Mouse (Mus musculus) layer of hippocampus, adult 9-10 months (tissue): Measurements from ENCODE around the gene Lrba.

Source experiments
- DNase-seq: peaks from one replicate; pipeline ENCODE4 v3.0.0; 2022; ENCODE audit warnings: low spot score

Lrba gene

DNA sequence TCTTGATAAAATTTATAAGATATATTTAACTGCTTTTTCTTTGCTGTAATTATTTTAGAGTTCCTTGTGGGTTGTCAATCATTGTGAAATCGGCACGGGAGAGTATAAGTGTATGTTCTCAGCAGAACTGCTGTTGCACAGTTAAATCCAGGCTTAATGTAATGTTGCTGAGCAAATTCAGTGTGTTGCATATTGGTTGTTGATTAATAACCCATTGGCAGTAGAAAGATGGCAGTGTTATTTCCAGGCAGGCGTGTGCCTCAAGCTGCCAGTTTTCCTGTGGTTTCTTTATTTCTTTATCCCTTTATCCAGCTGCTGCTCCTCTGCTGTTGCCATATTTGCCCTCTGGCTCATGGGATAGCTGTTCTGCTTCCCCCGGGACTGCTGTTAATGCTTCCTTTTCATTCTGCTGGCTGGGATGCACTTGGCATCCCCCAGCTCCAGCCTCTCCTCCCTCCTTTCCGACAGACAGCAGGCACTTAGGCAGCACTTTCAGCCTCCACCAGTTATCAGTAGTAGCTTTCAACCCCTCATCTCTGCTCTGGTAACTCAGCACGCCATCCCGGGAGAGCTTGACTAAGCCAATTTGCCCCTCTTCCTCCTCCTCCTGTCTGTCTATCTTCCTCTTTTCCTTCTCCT is 463.2 kb downstream of the Lrba start:
- no peak for DNase-seq

DNA sequence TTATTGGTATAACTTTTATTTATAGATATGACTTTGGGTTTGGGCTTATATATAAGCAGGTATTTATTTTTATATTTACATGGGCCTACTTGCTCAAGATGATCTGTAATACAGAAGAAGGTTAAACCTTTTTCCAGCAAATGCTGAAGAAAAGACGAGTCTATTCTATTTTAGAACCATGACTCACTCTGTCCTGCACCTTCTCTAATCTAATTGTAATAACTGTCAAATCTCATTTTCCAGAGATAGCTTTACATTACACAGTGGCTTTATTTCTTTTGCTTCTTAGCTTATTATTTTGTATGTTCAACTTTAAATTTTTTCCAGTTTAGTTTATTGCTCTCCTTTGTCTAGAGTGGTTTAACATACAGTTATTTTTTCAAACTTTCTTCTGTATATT is 464.0 kb downstream of the Lrba start:
- DNase-seq = no peak

DNA sequence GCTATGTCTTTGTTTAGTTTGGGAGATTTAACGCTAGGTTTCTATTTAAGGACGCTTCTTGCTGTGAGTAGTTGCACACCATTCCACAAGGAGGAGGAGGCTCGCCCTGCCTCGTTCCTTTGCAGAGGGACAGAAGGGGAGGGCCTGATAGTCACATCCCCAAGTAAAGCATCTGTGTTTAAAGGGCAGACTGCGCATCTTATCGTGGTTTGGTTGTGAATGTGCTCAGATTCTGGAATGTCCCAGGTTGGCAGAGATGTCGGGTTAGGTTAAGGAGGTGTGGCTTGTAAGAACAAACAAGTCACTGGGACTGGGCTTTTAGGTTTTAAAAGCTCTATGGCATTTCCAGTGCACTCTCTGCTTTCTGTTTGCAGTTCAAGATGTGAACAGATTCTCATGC is 464.8 kb downstream of the Lrba start:
- DNase-seq = no peak

DNA sequence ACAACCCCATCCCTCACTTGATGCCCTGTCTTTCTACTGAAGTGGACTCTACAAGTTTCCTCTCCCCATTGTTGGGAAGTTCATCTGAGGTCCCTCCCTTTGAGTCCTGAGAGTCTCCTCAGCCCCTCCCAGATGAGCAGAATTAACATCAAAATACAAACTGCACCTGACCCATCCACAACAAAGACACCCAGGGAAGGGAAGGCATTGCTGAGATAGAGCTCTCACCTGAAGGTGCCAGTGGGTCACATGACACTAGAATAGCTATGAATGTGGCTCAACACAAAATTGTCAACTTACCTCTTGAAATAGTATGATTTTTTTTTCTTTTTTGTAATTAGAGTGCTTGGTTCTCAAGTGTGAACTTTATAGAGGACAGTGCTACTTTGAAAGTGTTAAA is 468.3 kb downstream of the Lrba start:
- DNase-seq = no peak

DNA sequence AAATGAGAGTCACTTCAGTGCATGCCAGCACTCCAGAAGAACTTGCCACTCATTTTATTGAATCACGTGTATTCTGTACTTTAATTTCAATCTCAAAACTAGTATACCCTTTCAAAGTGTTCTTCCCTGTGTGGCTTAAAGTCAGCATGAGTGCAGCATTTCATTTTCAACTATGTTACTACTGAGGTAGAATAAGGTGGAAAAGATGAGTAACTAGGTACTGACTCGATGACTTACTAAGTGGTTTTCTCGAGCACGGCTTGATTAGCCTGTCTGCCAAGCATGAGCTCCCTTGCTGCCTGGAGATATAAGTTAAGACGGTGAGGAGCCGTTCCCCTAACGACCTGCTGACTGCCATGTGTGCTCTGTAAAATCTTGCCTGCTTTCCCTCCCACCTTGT is 469.1 kb downstream of the Lrba start:
- no peak for DNase-seq

DNA sequence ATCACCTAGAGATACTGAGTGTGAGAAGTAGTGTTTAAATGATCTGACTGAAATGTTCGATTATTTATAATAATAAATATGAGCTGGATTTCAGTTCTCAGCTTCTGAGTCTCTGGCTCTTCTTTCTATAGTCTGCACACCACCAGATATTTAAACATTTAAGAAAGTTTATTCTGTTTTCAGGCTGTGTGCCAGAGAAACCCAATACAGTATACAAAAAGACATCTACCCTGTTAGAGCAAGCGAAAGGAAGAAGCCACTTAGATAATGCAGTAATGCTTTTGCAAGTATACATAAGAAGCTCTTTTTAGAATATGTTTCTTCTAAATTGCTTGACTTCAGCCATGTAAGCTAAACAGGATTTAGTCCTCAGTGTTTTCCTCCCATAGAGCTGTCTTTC is 474.5 kb downstream of the Lrba start:
- no peak for DNase-seq

DNA sequence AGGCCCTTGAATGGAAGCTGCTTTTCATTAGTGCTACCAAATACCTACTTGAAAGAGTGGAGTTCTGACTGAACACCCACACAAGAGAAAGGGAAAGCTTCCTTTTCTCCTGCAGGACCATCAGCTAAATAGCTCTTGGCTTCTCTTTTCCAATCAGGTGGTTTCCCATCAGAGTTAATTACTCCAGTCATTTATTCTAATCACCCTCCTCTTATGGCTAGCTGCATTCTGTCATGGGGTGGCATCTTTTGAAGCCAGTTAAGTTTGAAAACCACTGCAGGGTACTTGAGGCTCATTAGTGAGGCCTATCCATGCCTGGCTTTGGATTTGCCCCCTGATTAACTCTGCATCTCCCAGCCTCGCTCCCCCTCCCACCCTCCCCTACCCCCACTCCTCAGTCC is 476.7 kb downstream of the Lrba start:
- no peak for DNase-seq

DNA sequence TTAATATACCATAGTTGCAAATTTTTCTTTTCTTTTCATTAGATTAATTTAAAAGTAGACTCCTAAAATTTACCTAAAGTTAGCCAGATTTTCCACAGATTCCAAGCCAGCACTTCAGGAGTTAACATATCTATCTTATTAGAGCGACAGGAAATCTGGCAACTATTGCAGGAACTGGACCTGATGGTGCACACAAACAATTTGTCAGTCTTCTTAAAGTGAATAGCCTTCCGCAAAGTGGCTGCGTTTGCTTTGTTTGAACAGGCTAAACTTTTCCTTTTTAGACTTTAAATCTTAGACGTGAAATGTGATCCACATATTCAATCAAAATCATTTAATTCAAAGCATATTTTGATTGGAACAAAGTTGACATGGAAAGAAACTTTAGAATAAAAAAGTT is 485.0 kb downstream of the Lrba start:
- DNase-seq = no peak

DNA sequence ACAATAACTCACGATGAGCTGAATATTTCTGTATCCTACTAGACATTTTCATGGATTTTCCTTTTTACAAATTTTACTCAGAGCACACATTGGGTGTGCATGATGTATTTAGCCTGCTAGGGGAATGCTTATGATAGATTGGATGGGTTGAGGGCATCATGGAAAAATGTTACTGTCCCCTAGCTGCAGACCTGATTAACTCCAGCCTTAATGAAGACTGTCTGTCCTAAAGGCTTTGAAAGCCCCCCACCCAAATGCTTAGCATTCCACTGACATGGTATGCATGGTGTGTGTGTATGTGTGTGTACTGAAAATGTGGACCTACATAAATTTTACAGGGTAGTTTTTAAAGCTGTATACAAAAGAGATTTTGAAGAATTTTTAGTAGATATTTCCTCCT is 487.1 kb downstream of the Lrba start:
- DNase-seq = no peak

DNA sequence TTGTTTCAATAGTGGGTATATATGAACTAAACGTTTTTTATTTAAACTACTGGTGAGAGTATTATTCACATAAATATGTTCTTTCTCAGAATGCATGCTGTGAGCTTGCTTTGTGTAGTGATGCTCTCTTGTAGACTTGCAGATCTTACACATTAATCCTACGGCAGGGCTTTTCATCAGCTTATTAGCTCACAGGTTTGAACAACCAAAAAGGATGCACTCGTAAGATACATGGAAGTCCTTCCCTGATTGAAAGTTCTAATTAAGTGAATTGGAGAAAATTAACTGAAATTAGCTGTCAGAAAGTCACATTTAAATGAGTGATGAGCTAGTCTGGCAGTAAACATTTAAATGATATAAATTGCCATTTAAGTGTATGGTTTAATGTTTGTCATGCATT is 488.3 kb downstream of the Lrba start:
- DNase-seq = no peak

DNA sequence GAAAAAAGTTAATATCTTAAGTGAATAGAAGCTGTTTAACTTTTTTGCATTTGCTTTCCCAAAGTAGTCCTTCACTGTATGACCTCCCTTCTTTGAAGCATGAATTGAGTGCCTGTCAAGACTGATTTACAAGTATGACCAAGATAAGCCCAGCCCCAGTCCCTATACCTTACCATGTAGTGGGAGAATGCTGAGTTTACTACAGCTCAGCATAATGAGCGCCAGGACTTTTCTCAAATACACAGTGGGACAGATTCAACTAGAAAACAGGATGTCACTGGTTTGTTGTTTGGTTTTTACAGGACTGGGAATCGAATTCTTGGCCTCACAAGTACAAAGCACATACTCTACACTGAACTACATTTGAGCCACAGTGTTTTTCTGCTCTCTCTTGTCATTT is 490.0 kb downstream of the Lrba start:
- DNase-seq = no peak

DNA sequence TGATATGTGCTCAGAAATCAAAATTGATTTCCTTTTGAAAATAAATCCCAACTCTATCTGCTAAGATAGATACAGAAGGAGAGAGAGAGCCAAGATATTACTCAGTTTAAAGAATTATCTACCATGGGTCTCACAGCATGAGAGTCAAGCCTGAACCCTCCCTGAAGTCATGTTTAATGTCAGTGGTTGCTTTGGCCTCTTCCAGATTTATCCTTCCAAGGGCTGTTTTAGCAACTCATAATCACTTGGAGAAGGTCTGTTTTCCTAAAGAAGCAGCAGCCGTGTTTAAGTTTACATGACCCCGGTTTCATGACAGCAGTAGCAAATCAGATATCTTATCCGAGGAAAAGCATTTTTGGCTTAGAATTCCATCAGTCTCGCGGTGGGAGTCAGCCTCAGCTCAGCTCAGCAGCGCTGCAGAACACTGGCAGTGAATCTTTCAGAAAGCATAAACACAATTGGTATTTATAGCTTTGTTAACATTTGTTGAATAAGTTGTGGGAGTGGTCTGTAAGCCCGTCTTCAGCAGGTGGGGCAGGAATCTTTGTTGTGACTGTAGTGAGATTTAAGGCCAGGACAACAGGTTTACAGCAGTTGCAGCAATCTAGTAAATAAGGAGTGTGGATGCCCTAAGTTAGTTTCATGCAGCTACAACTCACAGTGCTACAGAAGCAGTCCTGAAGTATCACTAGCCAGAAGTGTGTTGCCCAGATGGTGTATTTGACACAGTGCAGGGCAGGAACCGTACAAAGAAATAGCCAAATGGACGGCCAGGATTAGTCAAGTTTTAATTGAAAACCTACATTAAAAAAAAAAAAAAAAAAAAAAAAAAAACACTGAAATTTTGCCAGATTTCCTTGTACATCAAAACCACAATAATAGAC is 499.2 kb downstream of the Lrba start:
- DNase-seq = no peak

DNA sequence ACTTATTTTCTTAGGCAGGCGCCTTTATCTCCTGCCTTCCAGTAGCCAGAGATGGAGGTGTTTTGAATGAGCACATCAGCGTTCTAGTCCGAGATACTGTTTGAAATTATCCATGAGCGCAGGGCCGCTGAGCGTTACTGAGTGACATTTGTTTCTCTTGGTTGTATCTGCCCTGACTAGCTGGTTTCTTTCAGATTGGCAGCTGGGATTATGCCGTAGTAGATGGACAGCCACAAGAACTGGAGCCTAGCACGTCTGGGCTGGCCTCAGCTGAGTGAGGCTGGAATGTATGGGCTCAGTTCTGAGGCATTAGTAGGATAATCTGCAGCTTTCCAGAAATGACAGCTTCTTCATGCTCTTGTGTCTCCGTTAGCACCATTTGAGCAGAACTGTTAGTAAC is 500.6 kb downstream of the Lrba start:
- no peak for DNase-seq

DNA sequence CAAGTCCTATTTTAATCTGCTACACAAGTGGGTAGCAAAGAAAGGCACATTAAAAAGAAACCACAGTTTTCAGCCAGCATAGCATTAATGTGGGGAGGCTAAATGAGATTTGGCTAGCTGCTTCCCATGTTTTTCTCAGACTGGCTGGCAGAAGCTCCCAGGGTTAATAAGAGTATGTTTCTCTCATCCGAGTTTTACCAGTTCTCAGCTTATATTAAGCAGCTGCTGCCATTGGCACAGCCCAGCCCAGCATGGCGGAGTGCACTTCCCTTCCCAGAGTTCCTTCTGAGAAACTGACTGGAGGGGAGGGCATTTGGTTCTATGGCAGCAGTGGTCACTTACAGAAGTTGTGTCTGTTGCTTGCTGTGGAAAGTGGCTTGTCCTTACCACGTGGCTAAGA is 514.4 kb downstream of the Lrba start:
- no peak for DNase-seq

DNA sequence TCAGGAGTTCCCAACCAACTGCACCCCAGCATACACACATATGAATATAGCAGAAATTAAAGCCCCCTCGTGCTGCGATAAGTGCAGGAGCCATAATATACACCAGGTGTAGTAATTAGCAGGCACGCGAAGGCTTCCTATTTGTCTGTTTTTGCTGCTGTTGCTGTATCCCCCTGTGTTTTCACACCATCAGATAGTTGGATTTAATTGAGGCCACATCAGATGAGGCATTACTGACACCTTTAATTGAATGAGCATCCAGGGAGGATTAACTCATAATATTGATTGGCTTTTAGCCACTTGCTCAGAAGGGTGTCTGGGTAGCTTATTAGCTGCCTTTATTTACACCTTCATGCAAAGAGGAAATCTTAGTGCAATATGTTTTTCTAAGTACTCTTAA is 515.3 kb downstream of the Lrba start:
- DNase-seq = no peak

DNA sequence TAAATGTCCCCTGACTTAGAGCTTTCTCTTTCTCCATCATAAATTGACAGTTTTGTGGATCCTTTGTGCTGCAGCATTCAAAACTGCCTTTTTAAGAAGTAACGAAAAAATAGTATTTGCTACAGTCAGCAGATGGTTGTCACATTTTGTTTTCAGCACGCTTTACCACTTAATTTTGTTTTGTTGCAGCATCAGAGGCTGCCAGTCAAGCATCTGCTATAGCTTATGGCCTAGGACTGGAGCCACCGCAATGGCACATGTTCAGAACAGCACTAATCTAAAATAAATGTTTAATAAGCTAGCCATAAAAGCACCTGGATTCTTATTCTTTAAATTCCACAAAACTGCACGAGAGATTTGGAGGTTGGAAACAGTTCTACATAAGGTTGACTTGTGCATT is 520.9 kb downstream of the Lrba start:
- DNase-seq = peak; percentile 42

DNA sequence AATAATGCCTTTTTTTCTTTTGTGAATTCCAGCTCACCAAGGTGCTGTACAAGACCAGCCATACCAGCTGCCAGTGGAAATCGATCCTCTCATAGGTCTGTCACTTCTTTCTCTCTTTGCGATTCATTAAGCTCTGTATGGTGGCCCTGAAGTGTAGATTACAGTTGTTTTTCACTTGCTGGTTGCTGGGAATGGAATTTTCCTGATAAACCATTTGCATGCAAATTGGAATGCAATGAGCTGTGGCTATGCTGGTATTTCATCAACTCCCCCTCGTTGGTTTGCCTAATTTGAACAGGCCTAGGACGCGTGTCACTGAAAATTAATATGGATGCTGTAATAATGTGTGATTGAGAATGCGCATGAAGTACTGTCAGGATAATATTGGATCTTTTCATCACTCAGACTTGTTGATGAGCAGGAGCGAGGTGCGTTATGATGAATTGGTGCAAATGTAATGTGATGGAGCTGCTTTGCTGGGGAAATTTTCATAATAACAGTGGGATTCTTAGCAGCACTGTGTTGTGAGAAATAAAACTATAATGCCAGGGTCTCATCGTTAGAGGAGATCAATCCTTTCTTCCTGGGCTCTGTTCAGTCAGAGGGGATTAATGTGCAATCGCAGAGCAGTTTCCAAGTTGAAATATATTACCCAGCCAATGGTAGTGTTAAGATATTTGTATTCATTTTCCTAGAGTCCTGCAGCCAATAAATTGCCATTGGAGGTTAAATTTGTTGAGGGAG is 521.5 kb downstream of the Lrba start:
- no peak for DNase-seq

DNA sequence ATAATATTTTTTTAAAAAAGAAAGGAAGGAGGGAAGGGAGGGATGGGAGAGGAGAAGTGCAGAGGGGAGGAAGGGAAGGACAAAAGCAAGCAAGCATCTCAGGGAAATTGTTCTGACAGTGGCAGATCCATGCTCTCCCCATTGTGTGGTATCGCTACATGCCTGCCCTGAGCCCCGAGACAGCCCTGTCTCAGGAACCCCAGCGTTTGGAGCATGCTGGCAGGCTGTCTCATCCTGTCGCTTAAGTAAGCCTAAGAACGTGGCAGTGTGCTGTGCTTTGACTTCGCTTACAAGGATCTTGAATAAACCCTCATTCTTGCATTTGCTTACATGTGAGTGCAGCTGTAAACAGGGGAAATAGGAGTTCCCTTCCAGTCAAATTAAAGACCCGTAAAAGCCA is 526.2 kb downstream of the Lrba start:
- DNase-seq = no peak

DNA sequence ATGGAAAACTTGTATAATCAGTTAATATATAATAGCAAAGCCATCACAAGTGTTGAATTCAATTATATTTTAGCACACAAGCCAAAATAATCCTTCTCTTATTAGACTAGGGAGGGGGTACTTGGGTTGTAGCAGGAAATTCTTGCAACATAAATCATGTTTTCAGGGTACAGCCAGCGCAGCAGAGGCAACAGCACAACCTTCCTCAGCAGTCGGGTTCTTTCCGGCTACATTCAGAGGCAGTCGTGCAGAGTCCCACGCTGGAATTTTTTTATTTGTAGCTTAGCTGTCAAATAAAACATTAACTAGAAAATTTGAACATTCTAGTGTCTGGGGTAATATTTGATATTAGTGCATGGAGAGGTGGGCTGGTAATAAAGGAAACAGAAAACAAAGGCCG is 529.7 kb downstream of the Lrba start:
- no peak for DNase-seq

DNA sequence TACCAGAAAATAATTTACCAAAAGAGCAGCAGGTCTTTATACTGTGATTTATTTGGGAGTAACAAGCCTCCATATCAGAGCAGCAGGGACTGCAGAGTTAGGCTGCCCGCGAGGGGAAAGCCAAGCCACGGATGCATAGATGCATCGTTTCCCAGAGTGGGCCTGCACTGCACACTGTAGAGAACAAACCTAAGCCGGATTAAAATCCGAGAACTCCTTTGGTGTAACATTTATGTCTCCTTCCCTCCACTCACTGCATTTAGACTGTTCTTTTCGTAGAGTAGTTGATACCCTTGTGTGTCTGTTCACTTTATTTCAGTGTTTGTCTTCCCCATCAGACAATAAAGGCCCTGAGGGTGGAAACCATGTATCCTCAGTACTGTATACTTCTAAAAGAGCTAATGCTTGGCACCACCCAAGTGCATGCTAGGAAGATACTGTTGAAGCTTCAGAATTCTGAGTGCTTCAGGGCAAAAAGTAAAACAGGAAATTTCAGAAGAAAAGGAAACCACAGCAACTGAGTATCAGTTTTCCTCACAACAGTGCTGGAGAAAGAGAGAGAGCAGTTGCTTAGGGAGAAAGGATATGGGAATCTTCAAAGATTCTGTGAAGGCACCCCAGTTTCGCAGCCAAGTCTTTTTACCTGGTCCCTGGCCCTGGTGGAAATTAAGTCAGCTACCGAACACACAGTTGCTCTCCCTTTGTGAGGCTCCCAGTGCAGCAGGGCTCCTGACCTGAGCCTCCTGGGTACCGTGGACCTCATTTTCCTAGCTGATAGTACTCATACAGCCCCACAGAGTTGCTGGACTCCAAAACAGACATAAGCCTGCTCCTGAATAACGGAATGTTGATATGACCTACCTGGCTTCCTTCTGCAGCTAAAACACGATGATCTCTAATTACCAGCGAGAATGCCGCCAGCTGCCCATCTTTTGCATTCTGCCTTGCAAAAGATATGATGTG is 530.4 kb downstream of the Lrba start:
- no peak for DNase-seq

DNA sequence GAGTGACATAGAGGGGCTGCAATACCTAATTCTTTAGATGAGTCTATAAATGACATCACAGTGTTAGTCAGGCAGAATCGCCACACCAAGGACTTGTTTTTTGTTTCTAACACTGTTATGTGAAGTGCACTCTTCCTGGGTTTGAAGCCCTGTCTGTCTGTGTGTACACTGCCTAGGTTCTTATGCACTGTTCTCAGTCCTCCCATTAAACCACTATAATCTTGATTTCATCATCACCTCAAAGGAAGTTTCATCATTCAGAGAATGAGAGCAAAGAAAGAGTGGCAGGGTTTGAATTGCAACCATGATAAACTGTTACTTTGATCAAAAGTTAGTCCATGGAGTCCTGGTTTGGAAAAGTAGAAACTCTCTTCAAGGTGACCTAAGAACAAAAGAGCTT is 532.1 kb downstream of the Lrba start:
- DNase-seq = no peak

DNA sequence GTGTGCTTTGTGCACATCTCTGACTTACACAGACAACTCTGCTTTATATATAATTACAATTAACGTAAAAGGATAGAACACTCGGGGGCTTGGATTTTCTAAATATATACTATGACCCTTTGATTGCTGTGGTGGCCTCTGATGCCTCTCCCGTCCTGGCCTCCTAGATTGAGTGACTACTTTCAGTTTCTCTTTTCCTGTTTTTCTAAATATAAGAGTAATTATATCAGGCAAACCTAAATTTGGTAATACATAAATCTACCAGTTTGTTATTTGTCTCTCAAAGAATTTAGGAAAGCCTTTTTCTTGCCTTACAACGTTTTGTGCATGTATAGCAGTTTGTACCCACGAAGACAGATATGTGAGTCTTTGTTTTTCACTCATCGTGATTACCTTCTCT is 534.2 kb downstream of the Lrba start:
- no peak for DNase-seq
